Mouse (Mus musculus): ENCODE measurements around the gene Hltf. TPM values are rescaled to one million over a fixed set of nuclear protein-coding genes. Genes with fewer than 3 reads are reported as not detected.

Hltf gene
- polyA plus RNA-seq, 1 experiment from 2014 or later, result 9.6 TPM

DNA sequence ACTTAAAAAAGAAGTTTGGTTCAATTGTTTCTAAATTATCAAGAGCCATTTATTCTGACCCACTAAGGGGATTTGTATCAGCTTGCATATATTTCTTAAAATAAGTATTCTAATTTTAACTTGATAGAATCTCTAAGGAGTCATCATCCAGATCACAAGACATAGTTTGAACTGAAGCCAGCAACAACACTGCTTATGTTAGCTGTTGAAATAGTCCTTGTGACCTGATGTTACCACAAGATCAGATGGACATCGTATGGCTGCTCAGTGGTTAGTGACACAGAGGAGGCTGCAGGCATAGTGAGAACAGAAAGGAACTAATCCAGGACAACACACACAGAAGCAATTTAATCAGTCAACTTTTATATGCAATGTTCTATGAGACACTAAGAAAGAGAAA, 75.1 kb downstream of the Hltf start:
- no peak for ATAC-seq (ENCODE audit: insufficient read depth)
- Histone ChIP-seq H3K27me3 (no peaks in the 10 kb centered on the region), H3K9me3 (replicated peaks) (no peaks in the 10 kb centered on the region), H3K4me1 (replicated peaks) (no peaks in the 10 kb centered on the region), H3K4me2 (no peak overlapping the region), H3K27ac (replicated peaks) (no peak overlapping the region), H3K36me3 (replicated peaks) (0 out of 2 replicates have a peak, but pooled peaks cover 2% of the 10 kb centered on the region), H3K9ac (no peak overlapping the region), H3K4me3 (replicated peaks) (no peak overlapping the region)
- WGBS (ENCODE audit: insufficient replicate concordance), result 67% methylated on average over 1 of the region's 1 CpGs

GRCm38 (mm10) chr3:20133745-20134144, 76.1 kb downstream of the Hltf start:
- Histone ChIP-seq H3K9ac (no peak overlapping the region), H3K4me1 (replicated peaks) (no peaks in the 10 kb centered on the region), H3K36me3 (replicated peaks) (0 out of 2 replicates have a peak, but pooled peaks cover 2% of the 10 kb centered on the region), H3K27me3 (no peaks in the 10 kb centered on the region), H3K27ac (replicated peaks) (no peak overlapping the region), H3K9me3 (replicated peaks) (no peaks in the 10 kb centered on the region), H3K4me2 (no peak overlapping the region), H3K4me3 (replicated peaks) (no peak overlapping the region)
- WGBS (ENCODE audit: insufficient replicate concordance), result 82% methylated on average over 1 of the region's 1 CpGs
- no peak for ATAC-seq (ENCODE audit: insufficient read depth)

- no peaks in the 10 kb centered on the region for H3K27me3 ChIP-seq
- no peaks in the 10 kb centered on the region for H3K4me1 ChIP-seq (replicated peaks)
- no peak overlapping the region for H3K4me3 ChIP-seq (replicated peaks)
- 0 out of 2 replicates have a peak, but pooled peaks cover 2% of the 10 kb centered on the region for H3K36me3 ChIP-seq (replicated peaks)
- ATAC-seq (ENCODE audit: insufficient read depth), result no peak
- no peak overlapping the region for H3K4me2 ChIP-seq
- H3K9ac ChIP-seq, result no peak overlapping the region
- no peaks in the 10 kb centered on the region for H3K9me3 ChIP-seq (replicated peaks)
- 66% methylated on average over 3 of the region's 3 CpGs for WGBS (ENCODE audit: insufficient replicate concordance)
- no peak overlapping the region for H3K27ac ChIP-seq (replicated peaks)
These were observed 76.9 kb downstream of the Hltf start for GRCm38 (mm10) chr3:20134545-20134944.

- no peaks in the 10 kb centered on the region for H3K4me1 ChIP-seq (replicated peaks)
- no peak overlapping the region for H3K27ac ChIP-seq (replicated peaks)
- no peak for ATAC-seq (ENCODE audit: insufficient read depth)
- no peaks in the 10 kb centered on the region for H3K9me3 ChIP-seq (replicated peaks)
- H3K4me3 ChIP-seq (replicated peaks), result no peak overlapping the region
- H3K4me2 ChIP-seq, result no peak overlapping the region
- H3K27me3 ChIP-seq, result no peaks in the 10 kb centered on the region
- H3K36me3 ChIP-seq (replicated peaks), result 0 out of 2 replicates have a peak, but pooled peaks cover 4% of the 10 kb centered on the region
- H3K9ac ChIP-seq, result no peak overlapping the region
- WGBS (ENCODE audit: insufficient replicate concordance), result 60% methylated on average over 9 of the region's 9 CpGs
These were observed 79.4 kb downstream of the Hltf start for GRCm38 (mm10) chr3:20136868-20137581.

- Histone ChIP-seq H3K9me3 (replicated peaks) (no peaks in the 10 kb centered on the region), H3K27me3 (no peaks in the 10 kb centered on the region), H3K36me3 (replicated peaks) (0 out of 2 replicates have a peak, but pooled peaks cover 2% of the 10 kb centered on the region), H3K9ac (no peak overlapping the region), H3K4me3 (replicated peaks) (no peak overlapping the region), H3K27ac (replicated peaks) (no peak overlapping the region), H3K4me2 (no peak overlapping the region), H3K4me1 (replicated peaks) (no peaks in the 10 kb centered on the region)
- ATAC-seq (ENCODE audit: insufficient read depth), result no peak
These were observed 83.6 kb downstream of the Hltf start for GRCm38 (mm10) chr3:20141240-20141639.

DNA sequence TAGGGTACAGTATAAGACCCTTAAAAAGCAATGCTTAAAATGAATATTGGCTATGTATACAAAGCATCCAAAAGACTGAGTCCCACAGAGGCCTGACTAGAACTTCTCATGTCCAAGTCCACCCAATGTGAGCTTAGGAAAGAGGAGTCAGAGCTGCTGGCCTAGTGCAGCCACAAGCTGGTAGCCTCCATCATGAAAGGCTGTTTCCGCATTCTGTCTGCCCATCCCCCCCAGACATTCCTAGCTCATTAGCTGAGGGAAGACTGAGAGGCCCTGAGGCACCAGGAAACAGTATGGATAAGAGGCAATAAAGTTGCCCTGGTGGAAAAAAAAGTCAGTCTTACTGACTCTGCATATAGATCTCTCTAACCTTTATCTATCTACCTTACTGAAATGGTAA, 84.1 kb downstream of the Hltf start:
- Histone ChIP-seq H3K36me3 (replicated peaks) (0 out of 2 replicates have a peak, but pooled peaks cover 3% of the 10 kb centered on the region), H3K4me3 (replicated peaks) (no peak overlapping the region), H3K27me3 (no peaks in the 10 kb centered on the region), H3K27ac (replicated peaks) (no peak overlapping the region), H3K9me3 (replicated peaks) (no peaks in the 10 kb centered on the region), H3K9ac (no peak overlapping the region), H3K4me2 (no peak overlapping the region), H3K4me1 (replicated peaks) (no peaks in the 10 kb centered on the region)
- WGBS (ENCODE audit: insufficient replicate concordance), result 85% methylated on average over 1 of the region's 1 CpGs
- no peak for ATAC-seq (ENCODE audit: insufficient read depth)

GRCm38 (mm10) chr3:20142101-20142500, 84.5 kb downstream of the Hltf start:
- Histone ChIP-seq H3K4me1 (replicated peaks) (no peaks in the 10 kb centered on the region), H3K27ac (replicated peaks) (no peak overlapping the region), H3K36me3 (replicated peaks) (0 out of 2 replicates have a peak, but pooled peaks cover 7% of the 10 kb centered on the region), H3K9ac (no peak overlapping the region), H3K4me3 (replicated peaks) (no peak overlapping the region), H3K9me3 (replicated peaks) (no peaks in the 10 kb centered on the region), H3K4me2 (no peak overlapping the region), H3K27me3 (no peaks in the 10 kb centered on the region)
- WGBS (ENCODE audit: insufficient replicate concordance), result 60% methylated on average over 2 of the region's 2 CpGs
- ATAC-seq (ENCODE audit: insufficient read depth), result no peak

GRCm38 (mm10) chr3:20142576-20142975, 85.0 kb downstream of the Hltf start:
- ATAC-seq (ENCODE audit: insufficient read depth), result no peak
- H3K9me3 ChIP-seq (replicated peaks), result no peaks in the 10 kb centered on the region
- H3K27ac ChIP-seq (replicated peaks), result no peak overlapping the region
- H3K4me3 ChIP-seq (replicated peaks), result no peak overlapping the region
- 62% methylated on average over 3 of the region's 3 CpGs for WGBS (ENCODE audit: insufficient replicate concordance)
- H3K4me2 ChIP-seq, result no peak overlapping the region
- H3K9ac ChIP-seq, result no peak overlapping the region
- no peaks in the 10 kb centered on the region for H3K4me1 ChIP-seq (replicated peaks)
- 0 out of 2 replicates have a peak, but pooled peaks cover 11% of the 10 kb centered on the region for H3K36me3 ChIP-seq (replicated peaks)
- H3K27me3 ChIP-seq, result no peaks in the 10 kb centered on the region

GRCm38 (mm10) chr3:20143726-20144125, 86.1 kb downstream of the Hltf start:
- WGBS (ENCODE audit: insufficient replicate concordance), result 83% methylated on average over 3 of the region's 3 CpGs
- no peak overlapping the region for H3K27ac ChIP-seq (replicated peaks)
- H3K9ac ChIP-seq, result no peak overlapping the region
- ATAC-seq (ENCODE audit: insufficient read depth), result no peak
- H3K36me3 ChIP-seq (replicated peaks), result peaks cover 20% of the 10 kb centered on the region; the same call in 1 of the 2 replicates
- no peak overlapping the region for H3K4me3 ChIP-seq (replicated peaks)
- no peaks in the 10 kb centered on the region for H3K4me1 ChIP-seq (replicated peaks)
- no peak overlapping the region for H3K4me2 ChIP-seq
- no peaks in the 10 kb centered on the region for H3K27me3 ChIP-seq
- H3K9me3 ChIP-seq (replicated peaks), result no peaks in the 10 kb centered on the region

- Histone ChIP-seq H3K4me3 (replicated peaks) (no peak overlapping the region), H3K4me2 (no peak overlapping the region), H3K36me3 (replicated peaks) (peaks cover 25% of the 10 kb centered on the region; the same call in 1 of the 2 replicates), H3K9ac (no peak overlapping the region), H3K9me3 (replicated peaks) (no peaks in the 10 kb centered on the region), H3K27me3 (no peaks in the 10 kb centered on the region), H3K27ac (replicated peaks) (no peak overlapping the region), H3K4me1 (replicated peaks) (no peaks in the 10 kb centered on the region)
- WGBS (ENCODE audit: insufficient replicate concordance), result 72% methylated on average over 2 of the region's 2 CpGs
- ATAC-seq (ENCODE audit: insufficient read depth), result no peak
These were observed 86.8 kb downstream of the Hltf start for GRCm38 (mm10) chr3:20144401-20144800.

DNA sequence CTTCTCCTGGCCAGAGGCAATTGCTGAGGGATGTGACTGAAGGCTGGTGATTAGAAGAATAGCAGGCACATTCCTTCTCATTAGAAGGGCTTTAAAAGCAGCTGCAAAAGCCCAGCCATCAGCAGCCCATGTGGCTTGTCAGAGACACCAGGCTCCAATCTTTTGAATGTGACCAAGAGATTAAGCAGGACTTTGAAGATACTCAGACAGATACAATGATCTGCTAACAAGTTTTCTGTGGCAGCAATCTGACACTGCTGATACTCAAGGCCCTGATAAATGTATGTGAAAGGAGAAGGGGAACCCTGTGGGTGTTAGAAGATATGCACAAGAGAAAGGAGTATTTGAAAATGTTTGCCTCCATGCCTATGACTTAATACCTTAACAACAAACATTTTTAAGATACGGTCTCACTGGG, 88.1 kb downstream of the Hltf start:
- 55% methylated on average over 1 of the region's 1 CpGs for WGBS (ENCODE audit: insufficient replicate concordance)
- Histone ChIP-seq H3K4me3 (replicated peaks) (no peak overlapping the region), H3K27me3 (no peaks in the 10 kb centered on the region), H3K4me1 (replicated peaks) (no peaks in the 10 kb centered on the region), H3K27ac (replicated peaks) (no peak overlapping the region), H3K36me3 (replicated peaks) (peaks cover 26% of the 10 kb centered on the region; the same call in 1 of the 2 replicates), H3K4me2 (no peak overlapping the region), H3K9me3 (replicated peaks) (no peaks in the 10 kb centered on the region), H3K9ac (no peak overlapping the region)
- ATAC-seq (ENCODE audit: insufficient read depth), result no peak
